Mouse (Mus musculus) intestine, embryonic 14.5 days (tissue): ENCODE results near the gene Pdzph1. TPM values are rescaled to one million over a fixed set of nuclear protein-coding genes. Genes with fewer than 3 reads are reported as not detected.
A peak's percentile ranks its signal among the peaks of the same experiment; 100 is the strongest.

Experiments
- ATAC-seq: fragments of 200-750 bp; cut with Nextera tagmentation; replicated peaks from 2 replicates; pipeline ENCODE4 v1.8.0; 2017; ENCODE audit warnings: low read depth, moderate number of reproducible peaks, moderate TSS enrichment, moderate library complexity; ENCODE audit not compliant: low FRiP score, low TSS enrichment
- DNase-seq: peaks from one replicate; pipeline ENCODE4 v3.0.0-alpha.2; 2018; ENCODE audit warnings: low spot score
- H3K27ac ChIP-seq: fragments of 300-500 bp; sonication (generic); 2 replicates; pipeline ENCODE4 v1.5.1; 2014; ENCODE audit warnings: low read depth, mild to moderate bottlenecking, control low read depth
- H3K27me3 ChIP-seq: fragments of 300-500 bp; sonication (generic); replicated peaks from 2 replicates; pipeline ENCODE4 v1.6.1; 2014; ENCODE audit warnings: low read length, control low read depth; ENCODE audit not compliant: control insufficient read depth, insufficient read depth
- H3K36me3 ChIP-seq: fragments of 300-500 bp; sonication (generic); 2 replicates; pipeline ENCODE4 v1.6.1; 2014; ENCODE audit warnings: low read length, control low read depth; ENCODE audit not compliant: control insufficient read depth, insufficient read depth
- H3K4me1 ChIP-seq: fragments of 300-500 bp; sonication (generic); replicated peaks from 2 replicates; pipeline ENCODE4 v1.6.1; 2014; ENCODE audit warnings: low read length, control low read depth, mixed read lengths; ENCODE audit not compliant: control insufficient read depth, insufficient read depth
- H3K4me2 ChIP-seq: fragments of 300-500 bp; sonication (generic); 2 replicates; pipeline ENCODE4 v1.6.1; 2014; ENCODE audit warnings: low read length
- H3K4me3 ChIP-seq: fragments of 300-500 bp; sonication (generic); 2 replicates; pipeline ENCODE4 v1.5.1; 2014; ENCODE audit warnings: low read depth, low read length, control low read depth, mixed read lengths
- H3K9ac ChIP-seq: fragments of 300-500 bp; sonication (generic); 2 replicates; pipeline ENCODE4 v1.6.1; 2014; ENCODE audit warnings: mild to moderate bottlenecking, low read length
- H3K9me3 ChIP-seq: fragments of 300-500 bp; sonication (generic); 2 replicates; pipeline ENCODE4 v1.6.1; 2016; ENCODE audit warnings: low read length, control low read depth; ENCODE audit not compliant: control insufficient read depth
- WGBS: fragments of 180-500 bp; shearing (Covaris S2); extraction: QIAGEN DNeasy Blood & Tissue Kit; methylation state at CpG from one replicate; pipeline ENCODE4 v1.1.7; 2014; 5-methylcytosine and 5-hydroxymethylcytosine counted together
- polyA plus RNA-seq: library from polyadenylated mRNA; unstranded; fragments of >200 nt; fragmentation: Nextera tagmentation; extraction: Ambion mirVana; gene quantifications from 2 replicates; pipeline ENCODE4 v1.2.1, GENCODE M21; 2014

The Pdzph1 gene
- 0.13 and 0.26 TPM in 2 replicates for polyA plus RNA-seq

- H3K4me2 ChIP-seq: no peak within 1 kb of the TSS
- no peaks in the 10 kb centered on the region for H3K27me3 ChIP-seq
- no peak within 1 kb of the TSS for H3K9ac ChIP-seq
- no peaks in the 10 kb centered on the region for H3K36me3 ChIP-seq
- no peaks in the 10 kb centered on the region for H3K9me3 ChIP-seq
- no peak within 1 kb of the TSS for H3K27ac ChIP-seq
- ATAC-seq: no peak
- no peaks in the 10 kb centered on the region for H3K4me1 ChIP-seq
- 87% methylated on average over 6 of the region's 6 CpGs for WGBS
- DNase-seq: no peak
- H3K4me3 ChIP-seq: no peak within 1 kb of the TSS
Measured at GRCm38 (mm10) chr17:58991275-58991674, at the start of gene Pdzph1. TSS of gene Pdzph1 (minus strand) at chr17:58991375.

GRCm38 (mm10) chr17:59039754-59040153 lies 48.6 kb upstream of the Pdzph1 start:
- no peak overlapping the region for H3K27ac ChIP-seq
- WGBS: 49% methylated on average over 5 of the region's 5 CpGs
- no peaks in the 10 kb centered on the region for H3K4me1 ChIP-seq
- H3K4me3 ChIP-seq: no peak overlapping the region
- no peak overlapping the region for H3K9ac ChIP-seq
- DNase-seq (no peak), ATAC-seq (no peak)
- H3K4me2 ChIP-seq: no peak overlapping the region
- H3K9me3 ChIP-seq: no peaks in the 10 kb centered on the region
- no peaks in the 10 kb centered on the region for H3K36me3 ChIP-seq
- no peaks in the 10 kb centered on the region for H3K27me3 ChIP-seq

- Histone ChIP-seq H3K4me3 (no peak overlapping the region), H3K9me3 (no peaks in the 10 kb centered on the region), H3K4me1 (no peaks in the 10 kb centered on the region), H3K9ac (no peak overlapping the region), H3K4me2 (no peak overlapping the region), H3K27me3 (no peaks in the 10 kb centered on the region), H3K27ac (no peak overlapping the region), H3K36me3 (no peaks in the 10 kb centered on the region)
- 92% methylated on average over 3 of the region's 3 CpGs for WGBS
- DNase-seq (no peak), ATAC-seq (no peak)
Measured at GRCm38 (mm10) chr17:59033445-59033844, 42.3 kb upstream of the Pdzph1 start.

DNA sequence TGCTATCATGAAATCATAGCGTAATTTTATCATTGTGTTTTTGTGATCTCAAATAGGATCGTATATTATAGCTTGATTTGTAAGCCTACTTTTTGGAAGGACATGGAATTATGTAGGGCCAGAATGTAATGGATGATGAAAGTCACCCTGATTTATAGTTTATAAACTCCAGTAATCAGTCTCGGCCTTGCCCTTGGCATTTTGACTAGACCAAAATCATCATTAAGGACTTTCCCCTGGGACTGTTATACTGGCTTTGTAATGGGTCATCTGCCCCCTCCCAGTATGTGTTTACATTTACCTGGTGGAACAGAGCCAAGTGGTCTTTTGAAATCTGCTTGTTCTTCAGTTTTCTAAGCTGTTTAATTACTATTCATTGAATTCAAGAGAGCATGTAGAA lies 35.2 kb upstream of the Pdzph1 start:
- Histone ChIP-seq H3K9ac (no peak overlapping the region), H3K36me3 (no peaks in the 10 kb centered on the region), H3K27ac (no peak overlapping the region), H3K4me3 (no peak overlapping the region), H3K4me1 (no peaks in the 10 kb centered on the region), H3K9me3 (no peaks in the 10 kb centered on the region), H3K4me2 (no peak overlapping the region), H3K27me3 (no peaks in the 10 kb centered on the region)
- DNase-seq (no peak), ATAC-seq (no peak)
- WGBS: 77% methylated on average over 3 of the region's 3 CpGs

- no peak for ATAC-seq
- WGBS: 37% methylated on average over 6 of the region's 6 CpGs
- Histone ChIP-seq H3K9ac (no peak overlapping the region), H3K4me2 (no peak overlapping the region), H3K27me3 (no peaks in the 10 kb centered on the region), H3K9me3 (no peaks in the 10 kb centered on the region), H3K4me3 (no peak overlapping the region), H3K36me3 (no peaks in the 10 kb centered on the region), H3K27ac (no peak overlapping the region), H3K4me1 (no peaks in the 10 kb centered on the region)
- no peak for DNase-seq
Measured at GRCm38 (mm10) chr17:59024502-59024901, 33.3 kb upstream of the Pdzph1 start.

DNA sequence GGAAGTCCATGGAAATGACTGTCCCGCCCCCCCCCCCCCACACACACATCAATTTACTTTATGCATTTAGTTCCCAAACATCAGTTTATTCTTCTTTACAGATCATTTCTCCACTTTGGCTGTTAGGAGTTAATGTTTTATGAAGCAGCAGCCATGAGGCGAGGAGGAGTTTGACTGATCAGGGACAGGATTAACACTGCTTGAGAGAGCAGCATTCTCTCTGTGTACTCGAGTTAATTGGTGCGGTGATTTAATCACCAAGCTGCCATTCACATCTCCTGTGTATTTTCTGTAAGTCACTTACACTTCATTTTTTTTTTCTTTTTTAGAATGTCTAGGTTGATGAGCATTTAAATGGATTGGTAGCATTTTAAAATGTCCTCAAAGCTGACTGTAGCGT lies 32.8 kb upstream of the Pdzph1 start:
- H3K4me2 ChIP-seq: no peak overlapping the region
- 60% methylated on average over 4 of the region's 5 CpGs for WGBS
- no peaks in the 10 kb centered on the region for H3K36me3 ChIP-seq
- H3K4me3 ChIP-seq: no peak overlapping the region
- H3K9me3 ChIP-seq: no peaks in the 10 kb centered on the region
- no peak for DNase-seq
- H3K4me1 ChIP-seq: no peaks in the 10 kb centered on the region
- no peak for ATAC-seq
- no peak overlapping the region for H3K9ac ChIP-seq
- no peak overlapping the region for H3K27ac ChIP-seq
- no peaks in the 10 kb centered on the region for H3K27me3 ChIP-seq

DNA sequence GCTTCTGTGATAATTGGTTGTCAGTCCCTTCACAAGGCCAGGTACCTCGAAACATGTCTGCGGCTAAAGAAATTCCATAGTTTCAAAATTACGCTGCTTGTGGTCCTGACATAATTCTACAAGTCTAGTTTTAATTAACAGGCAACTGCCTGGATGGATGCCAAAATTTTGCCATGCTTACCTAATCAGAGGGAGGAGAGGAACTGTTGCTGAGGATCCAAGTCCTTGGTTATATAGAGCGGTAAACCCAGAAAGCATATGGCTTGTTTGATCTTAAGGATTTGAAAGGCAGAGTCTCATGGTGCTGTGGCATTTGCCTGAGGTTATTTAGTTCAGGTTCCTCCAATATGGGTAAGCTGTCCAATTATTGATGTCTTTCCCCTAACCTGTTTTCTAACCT lies 27.5 kb upstream of the Pdzph1 start:
- no peak overlapping the region for H3K4me3 ChIP-seq
- H3K4me1 ChIP-seq: no peaks in the 10 kb centered on the region
- no peaks in the 10 kb centered on the region for H3K27me3 ChIP-seq
- no peak overlapping the region for H3K27ac ChIP-seq
- ATAC-seq (no peak), DNase-seq (no peak)
- 86% methylated on average over 4 of the region's 4 CpGs for WGBS
- H3K36me3 ChIP-seq: no peaks in the 10 kb centered on the region
- H3K9me3 ChIP-seq: no peaks in the 10 kb centered on the region
- no peak overlapping the region for H3K4me2 ChIP-seq
- no peak overlapping the region for H3K9ac ChIP-seq

GRCm38 (mm10) chr17:59013091-59013459 lies 21.9 kb upstream of the Pdzph1 start, which contains the start of gene Nudt12:
TSS of gene Nudt12 (minus strand) at chr17:59013372.
- H3K4me1 ChIP-seq: no peaks in the 10 kb centered on the region; the same call in 1 of the 2 replicates
- H3K4me2 ChIP-seq: peak within 1 kb of the TSS; percentile 87
- WGBS: 0% methylated on average over 22 of the region's 22 CpGs
- H3K4me3 ChIP-seq: peak within 1 kb of the TSS; percentile 53
- no peaks in the 10 kb centered on the region for H3K36me3 ChIP-seq
- peak; percentile 71 for DNase-seq
- no peaks in the 10 kb centered on the region for H3K27me3 ChIP-seq
- ATAC-seq: peak; percentile 94
- peak within 1 kb of the TSS; percentile 58 for H3K9ac ChIP-seq
- H3K9me3 ChIP-seq: no peaks in the 10 kb centered on the region
- H3K27ac ChIP-seq: no peak within 1 kb of the TSS

- ATAC-seq (peak; percentile 78), DNase-seq (no peak)
- H3K4me2 ChIP-seq: peak overlapping the region; percentile 87
- H3K9ac ChIP-seq: peak overlapping the region; percentile 58
- no peaks in the 10 kb centered on the region; the same call in 1 of the 2 replicates for H3K4me1 ChIP-seq
- no peaks in the 10 kb centered on the region for H3K9me3 ChIP-seq
- H3K27me3 ChIP-seq: no peaks in the 10 kb centered on the region
- no peaks in the 10 kb centered on the region for H3K36me3 ChIP-seq
- WGBS: 11% methylated on average over 15 of the region's 15 CpGs
- peak overlapping the region; percentile 53 for H3K4me3 ChIP-seq
- H3K27ac ChIP-seq: no peak overlapping the region
Measured at GRCm38 (mm10) chr17:59012421-59013090, 21.4 kb upstream of the Pdzph1 start.
